Mouse (Mus musculus) kidney, embryonic 14.5 days (tissue): ENCODE data around the gene Myh9. TPM values are rescaled to one million over a fixed set of nuclear protein-coding genes. Genes with fewer than 3 reads are reported as not detected.

Experiments
- ATAC-seq: fragments of 200-750 bp; cut with Nextera tagmentation; 2 replicates; pipeline ENCODE4 v1.8.0; 2017; ENCODE audit warnings: moderate number of reproducible peaks, mild to moderate bottlenecking, moderate TSS enrichment, moderate library complexity; ENCODE audit not compliant: low FRiP score, low TSS enrichment
- H3K27ac ChIP-seq: fragments of 300-500 bp; sonication (generic); 2 replicates; pipeline ENCODE4 v1.5.1; 2014; ENCODE audit warnings: low read depth, mild to moderate bottlenecking, low read length, moderate library complexity, mixed read lengths
- H3K27me3 ChIP-seq: fragments of 300-500 bp; sonication (generic); 2 replicates; pipeline ENCODE4 v1.6.1; 2014; ENCODE audit warnings: mild to moderate bottlenecking, low read length; ENCODE audit not compliant: control insufficient read depth, insufficient read depth
- H3K36me3 ChIP-seq: fragments of 300-500 bp; sonication (generic); 2 replicates; pipeline ENCODE4 v1.6.1; 2014; ENCODE audit warnings: low read length, mixed read lengths; ENCODE audit not compliant: control insufficient read depth, insufficient read depth
- H3K4me1 ChIP-seq: fragments of 300-500 bp; sonication (generic); 2 replicates; pipeline ENCODE4 v1.6.1; 2014; ENCODE audit warnings: low read length, mixed read lengths; ENCODE audit not compliant: control insufficient read depth, insufficient read depth
- H3K4me2 ChIP-seq: fragments of 300-500 bp; sonication (generic); replicated peaks from 2 replicates; pipeline ENCODE4 v1.6.1; 2014; ENCODE audit warnings: low read depth, mild to moderate bottlenecking, low read length
- H3K4me3 ChIP-seq: fragments of 300-500 bp; sonication (generic); 2 replicates; pipeline ENCODE4 v1.5.1; 2014; ENCODE audit warnings: mild to moderate bottlenecking, low read length
- H3K9ac ChIP-seq: fragments of 300-500 bp; sonication (generic); 2 replicates; pipeline ENCODE4 v1.6.1; 2014; ENCODE audit warnings: low read depth, mild to moderate bottlenecking, low read length, moderate library complexity
- H3K9me3 ChIP-seq: fragments of 300-500 bp; sonication (generic); 2 replicates; pipeline ENCODE4 v1.6.1; 2016; ENCODE audit warnings: low read length; ENCODE audit not compliant: control insufficient read depth
- WGBS: fragments of 180-500 bp; shearing (Covaris S2); extraction: QIAGEN DNeasy Blood & Tissue Kit; methylation state at CpG from one replicate; pipeline ENCODE4 v1.1.7; 2014; 5-methylcytosine and 5-hydroxymethylcytosine counted together
- polyA plus RNA-seq: library from polyadenylated mRNA; unstranded; fragments of >200 nt; fragmentation: Nextera tagmentation; extraction: Ambion mirVana; gene quantifications from 2 replicates; pipeline ENCODE4 v1.2.1, GENCODE M21; 2014

Gene Myh9
- polyA plus RNA-seq, 1 experiment from 2014 or later: 72.3 TPM

GRCm38 (mm10) chr15:77770942-77771341, 71.0 kb downstream of the Myh9 start:
- no peaks in the 10 kb centered on the region for H3K9me3 ChIP-seq
- H3K4me2 ChIP-seq: no peak overlapping the region
- H3K4me1 ChIP-seq: no peaks in the 10 kb centered on the region
- peaks cover 98% of the 10 kb centered on the region for H3K36me3 ChIP-seq
- no peaks in the 10 kb centered on the region for H3K27me3 ChIP-seq
- 86% methylated on average over 9 of the region's 9 CpGs for WGBS
- H3K4me3 ChIP-seq: no peak overlapping the region
- no peak overlapping the region for H3K9ac ChIP-seq
- no peak overlapping the region for H3K27ac ChIP-seq
- no peak for ATAC-seq

GRCm38 (mm10) chr15:77770341-77770740, 71.6 kb downstream of the Myh9 start:
- Histone ChIP-seq H3K4me3 (no peak overlapping the region), H3K4me2 (no peak overlapping the region)
- ATAC-seq: no peak

GRCm38 (mm10) chr15:77766981-77767380, 75.0 kb downstream of the Myh9 start:
- 92% methylated on average over 11 of the region's 11 CpGs for WGBS
- H3K4me2 ChIP-seq: no peak overlapping the region
- ATAC-seq: no peak

More at GRCm38 (mm10) chr15:77770341-77770740, 71.6 kb downstream of the Myh9 start:
- no peak overlapping the region for H3K27ac ChIP-seq
- no peak overlapping the region for H3K9ac ChIP-seq
- no peaks in the 10 kb centered on the region for H3K4me1 ChIP-seq
- no peaks in the 10 kb centered on the region for H3K9me3 ChIP-seq
- H3K36me3 ChIP-seq: peaks cover 98% of the 10 kb centered on the region
- 97% methylated on average over 5 of the region's 5 CpGs for WGBS
- H3K27me3 ChIP-seq: no peaks in the 10 kb centered on the region

GRCm38 (mm10) chr15:77765484-77766093, 76.4 kb downstream of the Myh9 start:
- Histone ChIP-seq H3K9me3 (no peaks in the 10 kb centered on the region), H3K4me1 (no peaks in the 10 kb centered on the region), H3K9ac (no peak overlapping the region), H3K27ac (no peak overlapping the region), H3K4me3 (no peak overlapping the region), H3K36me3 (peaks cover 100% of the 10 kb centered on the region), H3K27me3 (no peaks in the 10 kb centered on the region), H3K4me2 (no peak overlapping the region)
- no peak for ATAC-seq
- WGBS: 95% methylated on average over 16 of the region's 16 CpGs

More at GRCm38 (mm10) chr15:77766981-77767380, 75.0 kb downstream of the Myh9 start:
- Histone ChIP-seq H3K36me3 (peaks cover 100% of the 10 kb centered on the region), H3K9me3 (no peaks in the 10 kb centered on the region), H3K9ac (no peak overlapping the region), H3K27me3 (no peaks in the 10 kb centered on the region), H3K4me1 (no peaks in the 10 kb centered on the region), H3K4me3 (no peak overlapping the region), H3K27ac (no peak overlapping the region)

- H3K4me1 ChIP-seq: no peaks in the 10 kb centered on the region
- no peaks in the 10 kb centered on the region for H3K27me3 ChIP-seq
- no peak overlapping the region for H3K4me3 ChIP-seq
- H3K4me2 ChIP-seq: no peak overlapping the region
- no peaks in the 10 kb centered on the region for H3K9me3 ChIP-seq
- H3K9ac ChIP-seq: no peak overlapping the region
- no peak overlapping the region for H3K27ac ChIP-seq
- 80% methylated on average over 13 of the region's 13 CpGs for WGBS
- no peak for ATAC-seq
- H3K36me3 ChIP-seq: peaks cover 97% of the 10 kb centered on the region
Measured at GRCm38 (mm10) chr15:77764391-77765006, 77.5 kb downstream of the Myh9 start.

- Histone ChIP-seq H3K27ac (no peak overlapping the region), H3K27me3 (no peaks in the 10 kb centered on the region), H3K4me1 (no peaks in the 10 kb centered on the region), H3K9me3 (no peaks in the 10 kb centered on the region), H3K4me2 (no peak overlapping the region), H3K9ac (no peak overlapping the region; the same call in 1 of the 2 replicates), H3K36me3 (peaks cover 91% of the 10 kb centered on the region), H3K4me3 (no peak overlapping the region)
- WGBS: 85% methylated on average over 11 of the region's 11 CpGs
- ATAC-seq: no peak
Measured at GRCm38 (mm10) chr15:77763702-77764101, 78.3 kb downstream of the Myh9 start.

- Histone ChIP-seq H3K27me3 (no peaks in the 10 kb centered on the region), H3K4me1 (no peaks in the 10 kb centered on the region), H3K9ac (no peak overlapping the region), H3K27ac (no peak overlapping the region), H3K4me3 (no peak overlapping the region), H3K9me3 (no peaks in the 10 kb centered on the region), H3K4me2 (no peak overlapping the region), H3K36me3 (peaks cover 85% of the 10 kb centered on the region)
- 92% methylated on average over 16 of the region's 16 CpGs for WGBS
- ATAC-seq: no peak
Measured at GRCm38 (mm10) chr15:77763050-77763449, 78.9 kb downstream of the Myh9 start.

- 68% methylated on average over 22 of the region's 22 CpGs for WGBS
- Histone ChIP-seq H3K9ac (no peak overlapping the region), H3K4me1 (no peaks in the 10 kb centered on the region), H3K27ac (no peak overlapping the region), H3K9me3 (no peaks in the 10 kb centered on the region), H3K4me3 (no peak overlapping the region), H3K27me3 (no peaks in the 10 kb centered on the region), H3K4me2 (no peak overlapping the region), H3K36me3 (peaks cover 72% of the 10 kb centered on the region)
- no peak for ATAC-seq
Measured at GRCm38 (mm10) chr15:77761561-77762380, 80.2 kb downstream of the Myh9 start.

GRCm38 (mm10) chr15:77761083-77761482, 80.9 kb downstream of the Myh9 start:
- Histone ChIP-seq H3K4me1 (no peaks in the 10 kb centered on the region), H3K36me3 (peaks cover 65% of the 10 kb centered on the region), H3K4me3 (no peak overlapping the region), H3K9me3 (no peaks in the 10 kb centered on the region), H3K27ac (no peak overlapping the region), H3K9ac (no peak overlapping the region), H3K27me3 (no peaks in the 10 kb centered on the region), H3K4me2 (no peak overlapping the region)
- WGBS: 93% methylated on average over 7 of the region's 7 CpGs
- no peak for ATAC-seq
